Mouse (Mus musculus) kidney, embryonic 14.5 days (tissue): ENCODE results near the gene Tgfbi. TPM values are rescaled to one million over a fixed set of nuclear protein-coding genes. Genes with fewer than 3 reads are reported as not detected.

Source experiments
- ATAC-seq: fragments of 200-750 bp; cut with Nextera tagmentation; 2 replicates; pipeline ENCODE4 v1.8.0; 2017; ENCODE audit warnings: moderate number of reproducible peaks, mild to moderate bottlenecking, moderate TSS enrichment, moderate library complexity; ENCODE audit not compliant: low FRiP score, low TSS enrichment
- H3K27ac ChIP-seq: fragments of 300-500 bp; sonication (generic); 2 replicates; pipeline ENCODE4 v1.5.1; 2014; ENCODE audit warnings: low read depth, mild to moderate bottlenecking, low read length, moderate library complexity, mixed read lengths
- H3K27me3 ChIP-seq: fragments of 300-500 bp; sonication (generic); 2 replicates; pipeline ENCODE4 v1.6.1; 2014; ENCODE audit warnings: mild to moderate bottlenecking, low read length; ENCODE audit not compliant: control insufficient read depth, insufficient read depth
- H3K36me3 ChIP-seq: fragments of 300-500 bp; sonication (generic); 2 replicates; pipeline ENCODE4 v1.6.1; 2014; ENCODE audit warnings: low read length, mixed read lengths; ENCODE audit not compliant: control insufficient read depth, insufficient read depth
- H3K4me1 ChIP-seq: fragments of 300-500 bp; sonication (generic); 2 replicates; pipeline ENCODE4 v1.6.1; 2014; ENCODE audit warnings: low read length, mixed read lengths; ENCODE audit not compliant: control insufficient read depth, insufficient read depth
- H3K4me2 ChIP-seq: fragments of 300-500 bp; sonication (generic); replicated peaks from 2 replicates; pipeline ENCODE4 v1.6.1; 2014; ENCODE audit warnings: low read depth, mild to moderate bottlenecking, low read length
- H3K4me3 ChIP-seq: fragments of 300-500 bp; sonication (generic); 2 replicates; pipeline ENCODE4 v1.5.1; 2014; ENCODE audit warnings: mild to moderate bottlenecking, low read length
- H3K9ac ChIP-seq: fragments of 300-500 bp; sonication (generic); 2 replicates; pipeline ENCODE4 v1.6.1; 2014; ENCODE audit warnings: low read depth, mild to moderate bottlenecking, low read length, moderate library complexity
- H3K9me3 ChIP-seq: fragments of 300-500 bp; sonication (generic); 2 replicates; pipeline ENCODE4 v1.6.1; 2016; ENCODE audit warnings: low read length; ENCODE audit not compliant: control insufficient read depth
- WGBS: fragments of 180-500 bp; shearing (Covaris S2); extraction: QIAGEN DNeasy Blood & Tissue Kit; methylation state at CpG from one replicate; pipeline ENCODE4 v1.1.7; 2014; 5-methylcytosine and 5-hydroxymethylcytosine counted together
- polyA plus RNA-seq: library from polyadenylated mRNA; unstranded; fragments of >200 nt; fragmentation: Nextera tagmentation; extraction: Ambion mirVana; gene quantifications from 2 replicates; pipeline ENCODE4 v1.2.1, GENCODE M21; 2014

Tgfbi gene
- polyA plus RNA-seq, 1 experiment from 2014 or later, result 105 TPM

GRCm38 (mm10) chr13:56634920-56635319 lies 25.6 kb downstream of the Tgfbi start:
- H3K9ac ChIP-seq, result no peak overlapping the region
- ATAC-seq, result peak; percentile 65
- peaks cover 44% of the 10 kb centered on the region for H3K36me3 ChIP-seq
- H3K4me1 ChIP-seq, result peaks cover 29% of the 10 kb centered on the region
- H3K9me3 ChIP-seq, result no peaks in the 10 kb centered on the region
- H3K4me3 ChIP-seq, result no peak overlapping the region
- H3K4me2 ChIP-seq, result 0 out of 2 replicates have a peak overlapping the region, but pooled peaks have one; percentile 10
- H3K27me3 ChIP-seq, result no peaks in the 10 kb centered on the region
- H3K27ac ChIP-seq, result peak overlapping the region; percentile 96
- WGBS, result 3% methylated on average over 7 of the region's 7 CpGs

DNA sequence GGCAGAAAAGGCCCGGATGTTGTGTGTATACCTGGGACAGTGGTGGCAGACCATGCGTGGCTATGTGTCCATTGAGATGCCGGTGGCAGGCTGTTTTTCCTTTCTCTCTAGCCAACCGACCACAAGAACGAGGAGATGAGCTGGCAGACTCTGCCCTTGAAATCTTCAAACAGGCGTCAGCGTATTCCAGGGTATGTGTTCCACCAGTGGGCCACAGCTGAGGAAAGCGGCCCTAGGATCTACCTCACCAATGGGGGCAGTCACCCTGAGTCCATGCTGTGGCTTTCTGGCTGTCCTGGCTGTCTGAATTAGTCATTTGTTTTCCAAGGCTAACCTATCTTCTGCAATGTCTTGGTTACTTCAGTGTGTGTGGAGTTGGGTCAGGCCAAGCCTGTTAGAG lies 27.7 kb downstream of the Tgfbi start:
- Histone ChIP-seq H3K9me3 (no peaks in the 10 kb centered on the region), H3K36me3 (peaks cover 29% of the 10 kb centered on the region), H3K4me1 (peaks cover 29% of the 10 kb centered on the region), H3K9ac (no peak overlapping the region), H3K27ac (no peak overlapping the region), H3K4me3 (no peak overlapping the region), H3K27me3 (no peaks in the 10 kb centered on the region), H3K4me2 (no peak overlapping the region)
- no peak for ATAC-seq
- WGBS, result 93% methylated on average over 8 of the region's 8 CpGs

- Histone ChIP-seq H3K36me3 (peaks cover 14% of the 10 kb centered on the region), H3K9ac (no peak overlapping the region), H3K27ac (no peak overlapping the region), H3K4me1 (peaks cover 7% of the 10 kb centered on the region; the same call in 1 of the 2 replicates), H3K27me3 (no peaks in the 10 kb centered on the region), H3K4me3 (no peak overlapping the region), H3K4me2 (no peak overlapping the region), H3K9me3 (no peaks in the 10 kb centered on the region)
- WGBS, result 98% methylated on average over 2 of the region's 2 CpGs
- ATAC-seq, result no peak
Observed at GRCm38 (mm10) chr13:56641746-56642145, 32.4 kb downstream of the Tgfbi start.

DNA sequence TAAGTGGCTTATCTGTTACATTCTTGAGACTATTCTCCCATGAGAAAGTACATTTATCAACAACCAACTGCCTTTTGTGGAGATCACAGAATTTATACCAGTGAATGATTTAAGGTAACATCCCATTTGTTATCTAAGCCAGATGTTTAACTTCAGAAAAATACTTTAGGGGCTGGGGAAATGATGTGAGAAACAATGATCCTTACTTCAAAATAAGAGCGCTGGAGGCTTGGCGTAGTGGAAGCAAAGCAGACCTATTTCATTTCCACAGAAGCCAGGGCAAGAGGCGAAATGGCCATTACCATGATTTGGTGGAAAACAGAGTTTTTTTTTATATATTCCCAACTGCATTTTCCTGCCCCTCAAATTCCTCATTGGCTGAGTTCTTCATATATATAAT lies 34.7 kb downstream of the Tgfbi start:
- H3K9ac ChIP-seq, result no peak overlapping the region
- H3K27me3 ChIP-seq, result no peaks in the 10 kb centered on the region
- H3K4me3 ChIP-seq, result no peak overlapping the region
- ATAC-seq, result no peak
- H3K27ac ChIP-seq, result peak overlapping the region; percentile 37
- H3K4me2 ChIP-seq, result no peak overlapping the region
- no peaks in the 10 kb centered on the region for H3K9me3 ChIP-seq
- 64% methylated on average over 3 of the region's 3 CpGs for WGBS
- H3K36me3 ChIP-seq, result no peaks in the 10 kb centered on the region
- peaks cover 16% of the 10 kb centered on the region; the same call in 1 of the 2 replicates for H3K4me1 ChIP-seq

DNA sequence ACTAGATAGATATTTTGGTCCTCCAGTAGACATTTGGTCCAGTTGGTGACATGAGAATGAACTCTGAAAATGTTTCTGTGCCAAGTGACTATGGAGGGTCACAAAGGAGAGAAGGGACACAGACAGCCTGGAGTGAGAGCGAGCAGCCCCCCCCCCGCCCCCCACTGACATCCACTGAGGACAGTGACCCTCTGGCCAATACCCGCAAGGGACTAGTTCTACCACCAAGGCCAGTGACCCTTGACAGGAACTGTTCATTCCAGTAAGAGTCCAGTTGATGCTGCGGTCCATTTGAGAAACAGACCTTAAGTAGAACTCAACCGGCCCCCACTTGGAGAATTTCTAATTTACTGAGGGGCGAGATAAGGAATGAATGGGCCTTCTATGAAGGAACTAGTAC lies 36.4 kb downstream of the Tgfbi start:
- ATAC-seq, result no peak
- no peaks in the 10 kb centered on the region for H3K36me3 ChIP-seq
- 68% methylated on average over 6 of the region's 6 CpGs for WGBS
- no peak overlapping the region for H3K9ac ChIP-seq
- no peak overlapping the region for H3K27ac ChIP-seq
- H3K9me3 ChIP-seq, result no peaks in the 10 kb centered on the region
- no peak overlapping the region for H3K4me2 ChIP-seq
- H3K27me3 ChIP-seq, result no peaks in the 10 kb centered on the region
- peaks cover 16% of the 10 kb centered on the region; the same call in 1 of the 2 replicates for H3K4me1 ChIP-seq
- H3K4me3 ChIP-seq, result no peak overlapping the region

GRCm38 (mm10) chr13:56647597-56648405 lies 38.5 kb downstream of the Tgfbi start:
- no peak overlapping the region for H3K9ac ChIP-seq
- H3K4me3 ChIP-seq, result no peak overlapping the region
- peaks cover 19% of the 10 kb centered on the region for H3K4me1 ChIP-seq
- peak overlapping the region; percentile 57; the same call in 1 of the 2 replicates for H3K27ac ChIP-seq
- ATAC-seq, result peak; percentile 44
- no peaks in the 10 kb centered on the region for H3K27me3 ChIP-seq
- no peaks in the 10 kb centered on the region for H3K9me3 ChIP-seq
- 76% methylated on average over 10 of the region's 10 CpGs for WGBS
- no peak overlapping the region for H3K4me2 ChIP-seq
- no peaks in the 10 kb centered on the region for H3K36me3 ChIP-seq

DNA sequence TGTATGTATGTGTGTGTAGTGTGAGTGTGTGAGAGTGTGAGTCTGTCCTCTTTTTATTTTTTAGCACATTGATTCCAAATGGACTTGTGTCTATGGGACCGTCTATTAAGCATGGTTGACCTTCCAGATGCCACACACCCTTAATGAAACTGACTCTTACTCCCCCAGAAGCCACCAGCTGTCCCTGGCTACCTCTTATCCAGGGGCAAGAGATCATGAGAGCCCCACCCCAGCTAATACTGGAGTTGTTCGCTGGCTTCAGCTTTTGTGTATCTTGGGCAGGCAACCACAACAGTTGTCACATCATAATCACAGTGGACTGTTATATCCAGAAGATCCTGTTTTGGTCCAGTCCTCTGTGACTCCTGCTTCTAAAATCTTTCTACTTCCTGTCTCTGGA lies 40.7 kb downstream of the Tgfbi start:
- 75% methylated on average over 2 of the region's 2 CpGs for WGBS
- peaks cover 25% of the 10 kb centered on the region for H3K4me1 ChIP-seq
- no peaks in the 10 kb centered on the region for H3K36me3 ChIP-seq
- H3K9me3 ChIP-seq, result no peaks in the 10 kb centered on the region
- H3K27me3 ChIP-seq, result no peaks in the 10 kb centered on the region
- H3K9ac ChIP-seq, result no peak overlapping the region
- H3K4me3 ChIP-seq, result no peak overlapping the region
- no peak for ATAC-seq
- no peak overlapping the region for H3K27ac ChIP-seq
- no peak overlapping the region for H3K4me2 ChIP-seq

DNA sequence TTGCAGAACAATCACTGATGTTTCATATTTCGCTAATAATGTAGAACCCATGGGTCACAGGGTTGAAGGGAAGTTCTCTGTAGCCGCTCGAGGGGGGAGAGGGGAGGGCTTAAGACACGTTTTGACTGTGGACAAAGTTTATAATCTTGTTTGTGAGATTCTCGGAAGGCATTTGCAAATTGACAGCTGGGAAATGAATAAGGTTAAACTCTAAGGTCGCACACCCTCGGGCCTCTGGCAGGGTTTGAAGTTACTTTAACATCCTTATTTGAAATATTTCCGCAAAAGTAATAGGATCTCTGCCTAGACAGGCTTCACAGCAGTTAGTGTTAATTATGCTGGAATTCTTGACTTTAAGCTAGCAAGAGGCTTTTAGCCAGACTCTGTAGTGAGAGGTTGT lies 43.1 kb downstream of the Tgfbi start:
- no peaks in the 10 kb centered on the region for H3K36me3 ChIP-seq
- ATAC-seq, result no peak
- peak overlapping the region; percentile 55; the same call in 1 of the 2 replicates for H3K27ac ChIP-seq
- no peaks in the 10 kb centered on the region for H3K9me3 ChIP-seq
- peaks cover 35% of the 10 kb centered on the region for H3K4me1 ChIP-seq
- no peak overlapping the region for H3K4me2 ChIP-seq
- 24% methylated on average over 8 of the region's 8 CpGs for WGBS
- H3K4me3 ChIP-seq, result no peak overlapping the region
- H3K9ac ChIP-seq, result no peak overlapping the region
- no peaks in the 10 kb centered on the region for H3K27me3 ChIP-seq

DNA sequence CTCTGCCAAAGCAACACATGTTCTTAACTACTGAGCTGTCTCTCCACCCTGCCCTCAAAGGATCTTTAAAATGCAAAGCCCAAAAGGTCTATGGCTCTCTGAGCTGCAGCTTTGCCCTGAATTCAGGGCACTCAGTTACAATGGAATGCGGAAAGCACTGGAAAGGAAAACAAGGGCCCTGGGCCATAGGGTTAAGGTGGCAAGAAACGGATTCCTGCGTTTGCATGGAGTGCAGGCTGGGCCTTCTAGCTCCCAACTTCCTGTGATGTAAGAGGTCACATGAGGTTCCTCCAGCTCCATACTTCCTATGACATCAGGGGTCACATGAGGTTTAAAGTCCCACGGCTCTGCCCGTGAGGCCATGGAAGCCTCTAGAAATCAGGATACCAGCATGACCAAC lies 44.9 kb downstream of the Tgfbi start:
- Histone ChIP-seq H3K4me1 (peaks cover 37% of the 10 kb centered on the region), H3K27me3 (no peaks in the 10 kb centered on the region), H3K9ac (no peak overlapping the region), H3K4me2 (no peak overlapping the region), H3K27ac (no peak overlapping the region), H3K36me3 (no peaks in the 10 kb centered on the region), H3K9me3 (no peaks in the 10 kb centered on the region), H3K4me3 (no peak overlapping the region)
- WGBS, result 61% methylated on average over 5 of the region's 5 CpGs
- ATAC-seq, result no peak
